Mouse (Mus musculus) adrenal gland, adult 10 weeks (tissue): ENCODE measurements around the gene Atf2. TPM values are rescaled to one million over a fixed set of nuclear protein-coding genes. Genes with fewer than 3 reads are reported as not detected.

Experiments
- polyA plus RNA-seq: library from polyadenylated mRNA; stranded (reverse); fragments of 350-450 nt; fragmentation: Illumina TruSeq; extraction: RNeasy Lipid Tissue Mini Kit (QIAGEN cat#74804); gene quantifications from one replicate; pipeline ENCODE4 v1.2.3, GENCODE M21; 2014; ENCODE audit warnings: low read depth, low replicate concordance

Atf2 gene
- 162 TPM for polyA plus RNA-seq

DNA sequence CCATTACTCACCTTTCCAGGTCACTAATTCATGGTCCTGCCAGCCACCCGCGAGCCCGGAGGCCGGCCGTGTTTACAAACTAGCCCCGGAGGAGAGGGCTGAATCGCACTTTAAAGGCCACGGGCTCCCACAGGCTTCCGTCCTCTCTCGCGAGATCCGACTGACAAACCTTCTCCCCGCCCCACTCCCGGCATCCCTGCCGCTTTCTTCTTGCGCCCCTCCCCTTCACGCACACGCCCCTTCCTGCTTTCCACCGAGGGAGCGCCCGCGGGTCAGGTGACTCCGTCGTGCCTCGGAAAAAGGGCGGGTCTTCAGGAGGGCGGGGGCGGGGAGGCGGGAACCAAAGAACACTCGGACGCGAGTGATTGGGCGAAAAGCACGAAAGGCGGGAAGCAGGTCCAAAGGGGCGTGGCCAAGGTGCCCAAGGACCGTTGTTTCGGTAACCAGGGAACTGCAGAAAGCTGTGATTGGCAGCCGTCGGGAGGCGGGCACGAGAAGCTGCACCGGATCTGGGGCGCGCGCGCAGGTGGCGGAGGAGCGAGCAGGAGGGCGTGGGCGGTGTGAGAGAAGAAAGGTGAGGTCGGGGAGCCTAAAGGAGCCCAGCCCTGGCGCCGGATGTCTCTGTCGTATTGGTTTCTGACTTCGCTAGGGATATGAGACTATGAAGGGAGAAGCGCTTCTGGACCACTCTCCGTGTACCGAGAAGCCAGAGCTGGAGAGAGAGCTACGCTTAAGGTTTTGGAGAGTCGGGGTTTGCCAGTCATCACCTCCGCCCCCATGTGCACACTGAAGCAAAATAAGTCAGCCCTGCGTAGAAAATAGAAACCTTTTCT is at the start of gene Atf2:
Atf2 (minus strand) TSS at position 176 of the 833 bp plus-strand sequence.

GRCm38 (mm10) chr2:73911175-73911700 is 18.8 kb upstream of the Atf2 start, which contains the start of gene Atp5g3:
Atp5g3 (minus strand) TSS chr2:73911326.

DNA sequence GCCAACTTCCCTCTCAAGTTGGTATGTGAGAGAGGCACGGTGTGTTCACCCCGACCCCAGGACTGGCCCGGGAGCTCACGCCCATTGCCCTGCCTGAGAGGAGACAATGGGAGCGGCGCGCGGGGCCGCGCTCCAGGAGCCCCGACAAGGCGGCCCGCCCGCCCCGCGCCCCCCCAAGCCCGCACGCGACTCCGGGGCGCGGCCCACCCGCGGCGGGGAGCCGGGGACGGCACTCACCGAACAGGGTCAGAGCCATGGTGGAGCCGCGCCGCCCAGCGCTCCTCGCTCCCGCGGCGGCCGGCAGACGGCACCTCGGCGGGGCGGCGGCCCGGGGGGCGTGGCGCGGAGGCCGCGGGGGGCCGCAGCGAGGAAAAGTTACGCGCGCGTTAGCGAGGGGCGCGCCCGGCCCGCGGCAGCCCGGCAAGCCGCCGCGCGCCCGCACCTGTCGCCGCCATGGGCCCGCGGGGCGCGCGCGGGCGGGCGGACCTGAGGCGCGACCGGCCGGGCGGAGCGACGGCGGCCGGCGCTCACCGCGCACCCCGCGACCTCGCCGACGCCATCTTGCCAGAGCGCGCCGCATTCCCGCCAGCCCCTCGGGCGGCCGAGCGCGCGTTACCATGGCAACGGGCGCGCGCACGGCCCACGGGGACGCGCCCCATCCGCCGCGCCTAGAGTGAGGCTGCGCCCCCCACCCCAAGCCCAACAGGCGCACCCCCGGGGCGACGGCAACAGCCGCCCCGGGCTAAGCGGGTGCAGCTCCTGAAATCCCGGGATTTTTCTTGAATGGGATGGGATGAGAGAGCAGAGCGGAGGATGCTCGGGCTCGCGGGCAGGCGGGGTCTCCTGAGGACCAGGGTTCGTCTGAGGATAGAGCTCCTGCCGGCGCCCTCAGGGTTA is 117.4 kb downstream of the Atf2 start, which contains the start of gene Chn1:
Chn1 (minus strand) TSS at position 561 of the 897 bp plus-strand sequence.

Other genes starting within 250 kb of the Atf2 start
- gene Chn1, start 117.3 kb downstream of the Atf2 start, polyA plus RNA-seq: 20.9 TPM
- gene Atp5g3, start 18.7 kb upstream of the Atf2 start, polyA plus RNA-seq: 627 TPM